Mouse (Mus musculus) testis, adult 2 months (tissue): ENCODE measurements around the gene Serpinb6d.

Experiments
- CTCF ChIP-seq: fragments of 200-500 bp; IDR thresholded peaks from 2 replicates; pipeline ENCODE4 v1.5.1; 2012; ENCODE audit warnings: low read depth, mild to moderate bottlenecking, inconsistent platforms, low read length, moderate library complexity; ENCODE audit not compliant: control insufficient read depth, insufficient read depth, insufficient replicate concordance
- POLR2A ChIP-seq: fragments of 200-500 bp; IDR thresholded peaks from 2 replicates; pipeline ENCODE4 v1.6.1; 2012; ENCODE audit warnings: low read depth, mild to moderate bottlenecking, inconsistent platforms, low read length, moderate library complexity; ENCODE audit not compliant: control insufficient read depth

GRCm38 (mm10) chr13:33661105-33661504 lies at the start of gene Serpinb6d:
- TF ChIP-seq POLR2A: no peak
- no peak for TF ChIP-seq CTCF
